Mouse (Mus musculus): ENCODE data around the gene Card19. TPM values are rescaled to one million over a fixed set of nuclear protein-coding genes. Genes with fewer than 3 reads are reported as not detected.

Card19 gene
- total RNA-seq, 2 experiments from 2014 or later = 113 to 123 TPM

DNA sequence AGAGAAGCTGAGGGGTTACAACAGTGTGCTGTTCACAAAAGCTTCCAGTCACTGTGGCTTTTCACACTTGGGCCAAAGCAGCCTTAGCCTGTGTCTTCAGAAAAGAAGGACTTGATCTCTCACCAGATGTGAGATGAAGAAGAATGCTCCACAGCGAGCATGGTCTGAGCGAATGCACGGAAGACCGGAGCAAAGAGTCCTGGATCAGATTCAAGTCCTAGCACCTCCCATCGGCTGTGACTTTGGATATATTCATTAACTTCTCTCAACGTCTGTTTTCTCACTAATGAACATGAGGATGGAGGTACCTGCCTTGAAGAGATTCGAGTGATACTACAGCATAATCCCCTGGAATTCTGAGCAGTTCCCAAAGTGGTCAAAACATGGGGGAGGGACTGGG, 61.2 kb downstream of the Card19 start:
- intact Hi-C loops (cut with DNase I) = loop anchor here (5.0 kb wide), 1 partner anchor 82 kb away; no protein-coding TSS in a partner anchor

GRCm38 (mm10) chr13:49154028-49154427, 61.8 kb downstream of the Card19 start:
- intact Hi-C loops (cut with DNase I) = loop anchor here (5.0 kb wide), 1 partner anchor 82 kb away; no protein-coding TSS in a partner anchor

More for the DNA sequence above, 61.2 kb downstream of the Card19 start:
- TF ChIP-seq CTCF (IDR thresholded peaks at IDR 0.05) = no peak
- Histone ChIP-seq H3K27ac (no peak overlapping the region), H3K4me3 (no peak overlapping the region)
- DNase-seq = no peak

More at GRCm38 (mm10) chr13:49154028-49154427, 61.8 kb downstream of the Card19 start:
- Histone ChIP-seq H3K4me3 (no peak overlapping the region), H3K27ac (peak overlapping the region; percentile 24; the same call in 1 of the 2 replicates)
- no peak for DNase-seq
- no peak for TF ChIP-seq CTCF (IDR thresholded peaks at IDR 0.05)

Other genes starting within 250 kb of the Card19 start
- gene Fam120a, start 248.0 kb downstream of the Card19 start, total RNA-seq (2021) = 100 to 1,000 TPM; 111 to 119 TPM
- 10 to 100 TPM; 58.9 to 99.2 TPM for gene Wnk2, start 68.0 kb downstream of the Card19 start, total RNA-seq (2021)
- 10 to 100 TPM; 17.2 to 18.7 TPM for gene Ninj1, start 28.6 kb downstream of the Card19 start, total RNA-seq (2021)
- under 1 TPM in 1 of 2 experiments, not detected in 1; 0.97 TPM for gene Susd3, start 32.7 kb upstream of the Card19 start, total RNA-seq (2021)
- gene Fgd3, start 104.3 kb upstream of the Card19 start, total RNA-seq (2021) = 1 to 10 TPM in 1 of 2 experiments, under 1 TPM in 1; 0.97 to 1.1 TPM
- gene Bicd2, start 125.5 kb upstream of the Card19 start, total RNA-seq (2021) = 10 to 100 TPM; 26.0 to 28.5 TPM
- 1 to 10 TPM; 5.6 to 6.3 TPM for gene Ippk, start 205.2 kb upstream of the Card19 start, total RNA-seq (2021)